Mouse (Mus musculus) lung, embryonic 14.5 days (tissue): ENCODE measurements around the gene Epor. TPM values are rescaled to one million over a fixed set of nuclear protein-coding genes. Genes with fewer than 3 reads are reported as not detected.
A peak's percentile ranks its signal among the peaks of the same experiment; 100 is the strongest.

Source experiments
- ATAC-seq: fragments of 200-750 bp; cut with Nextera tagmentation; 2 replicates; pipeline ENCODE4 v1.8.0; 2017; ENCODE audit warnings: mild to moderate bottlenecking, moderate TSS enrichment, moderate library complexity; ENCODE audit not compliant: insufficient read depth
- DNase-seq: peaks from one replicate; pipeline ENCODE4 v3.0.0-alpha.2; 2015
- H3K27ac ChIP-seq: fragments of 300-500 bp; sonication (generic); 2 replicates; pipeline ENCODE4 v1.5.1; 2014; ENCODE audit warnings: low read depth, mild to moderate bottlenecking, moderate library complexity
- H3K27me3 ChIP-seq: fragments of 300-500 bp; sonication (generic); 2 replicates; pipeline ENCODE4 v1.6.1; 2014; ENCODE audit warnings: low read length, control low read depth; ENCODE audit not compliant: insufficient read depth
- H3K36me3 ChIP-seq: fragments of 300-500 bp; sonication (generic); 2 replicates; pipeline ENCODE4 v1.6.1; 2014; ENCODE audit warnings: control low read depth; ENCODE audit not compliant: insufficient read depth
- H3K4me1 ChIP-seq: fragments of 300-500 bp; sonication (generic); 2 replicates; pipeline ENCODE4 v1.6.1; 2014; ENCODE audit warnings: antibody characterized with exemption, control low read depth; ENCODE audit not compliant: insufficient read depth
- H3K4me2 ChIP-seq: fragments of 300-500 bp; sonication (generic); 2 replicates; pipeline ENCODE4 v1.6.1; 2014; ENCODE audit warnings: mild to moderate bottlenecking
- H3K4me3 ChIP-seq: fragments of 300-500 bp; sonication (generic); 2 replicates; pipeline ENCODE4 v1.5.1; 2014; ENCODE audit warnings: low read depth, low read length
- H3K9ac ChIP-seq: fragments of 300-500 bp; sonication (generic); 2 replicates; pipeline ENCODE4 v1.6.1; 2014
- H3K9me3 ChIP-seq: fragments of 300-500 bp; sonication (generic); 2 replicates; pipeline ENCODE4 v1.6.1; 2016; ENCODE audit warnings: low read depth, low read length, control low read depth
- CTCF ChIP-seq: IDR thresholded peaks from 2 replicates; pipeline ENCODE4 v1.5.1; 2016; ENCODE audit warnings: antibody characterized with exemption, low read depth
- WGBS: fragments of 180-500 bp; shearing (Covaris S2); extraction: QIAGEN DNeasy Blood & Tissue Kit; methylation state at CpG from one replicate; pipeline ENCODE4 v1.1.7; 2014; 5-methylcytosine and 5-hydroxymethylcytosine counted together
- polyA plus RNA-seq: library from polyadenylated mRNA; unstranded; fragments of >200 nt; fragmentation: Nextera tagmentation; extraction: Ambion mirVana; gene quantifications from 2 replicates; pipeline ENCODE4 v1.2.1, GENCODE M21; 2014

Epor gene
- polyA plus RNA-seq, 1 experiment from 2014 or later: 6.4 TPM

DNA sequence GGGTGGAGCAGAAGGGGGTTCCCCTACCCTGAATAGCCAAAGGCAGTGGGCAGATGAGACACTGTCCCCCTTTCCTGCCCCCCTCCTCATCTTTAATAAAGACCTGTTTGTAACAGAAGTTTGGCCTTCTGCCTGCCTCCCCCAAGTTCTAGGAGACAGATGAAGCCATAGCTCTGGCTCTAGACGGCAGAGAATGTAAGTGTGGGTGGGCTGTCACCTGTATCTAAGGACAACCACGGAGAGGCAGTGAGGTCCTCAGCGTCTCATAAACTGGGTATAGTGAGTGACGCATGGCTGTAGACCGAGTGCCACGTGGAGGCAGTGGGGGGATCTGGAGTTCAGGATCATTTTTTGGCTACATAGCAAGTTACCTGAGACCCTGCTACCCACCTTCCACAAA, 14.5 kb downstream of the Epor start:
- no peak overlapping the region for H3K9ac ChIP-seq
- no peaks in the 10 kb centered on the region for H3K9me3 ChIP-seq
- DNase-seq: no peak
- H3K36me3 ChIP-seq: no peaks in the 10 kb centered on the region
- no peak for TF ChIP-seq CTCF
- no peaks in the 10 kb centered on the region for H3K4me1 ChIP-seq
- no peak for ATAC-seq
- WGBS: 63% methylated on average over 6 of the region's 6 CpGs
- H3K4me3 ChIP-seq: no peak overlapping the region
- no peak overlapping the region for H3K4me2 ChIP-seq
- no peak overlapping the region for H3K27ac ChIP-seq
- no peaks in the 10 kb centered on the region for H3K27me3 ChIP-seq

DNA sequence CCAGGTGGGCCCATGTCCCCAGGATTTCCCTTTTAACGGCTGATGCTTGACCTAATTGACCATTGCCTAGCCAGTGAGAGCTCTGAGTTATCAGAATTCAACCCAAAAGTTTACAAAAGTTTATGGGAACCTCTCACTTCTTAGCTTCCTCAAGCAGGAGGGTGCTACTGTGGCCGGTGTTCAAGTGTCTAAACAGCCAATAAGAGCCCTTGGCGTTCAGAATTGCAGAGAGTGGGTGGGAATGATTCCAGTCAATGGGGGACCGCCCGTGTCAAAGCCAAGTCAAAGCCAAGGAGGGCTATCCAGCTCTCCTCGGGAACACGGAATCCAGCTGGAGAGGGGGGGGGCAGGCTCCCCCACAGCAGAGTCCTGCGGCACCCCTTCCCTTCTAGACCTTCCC, 15.2 kb downstream of the Epor start:
- no peak for ATAC-seq
- TF ChIP-seq CTCF: no peak
- 47% methylated on average over 8 of the region's 8 CpGs for WGBS

DNA sequence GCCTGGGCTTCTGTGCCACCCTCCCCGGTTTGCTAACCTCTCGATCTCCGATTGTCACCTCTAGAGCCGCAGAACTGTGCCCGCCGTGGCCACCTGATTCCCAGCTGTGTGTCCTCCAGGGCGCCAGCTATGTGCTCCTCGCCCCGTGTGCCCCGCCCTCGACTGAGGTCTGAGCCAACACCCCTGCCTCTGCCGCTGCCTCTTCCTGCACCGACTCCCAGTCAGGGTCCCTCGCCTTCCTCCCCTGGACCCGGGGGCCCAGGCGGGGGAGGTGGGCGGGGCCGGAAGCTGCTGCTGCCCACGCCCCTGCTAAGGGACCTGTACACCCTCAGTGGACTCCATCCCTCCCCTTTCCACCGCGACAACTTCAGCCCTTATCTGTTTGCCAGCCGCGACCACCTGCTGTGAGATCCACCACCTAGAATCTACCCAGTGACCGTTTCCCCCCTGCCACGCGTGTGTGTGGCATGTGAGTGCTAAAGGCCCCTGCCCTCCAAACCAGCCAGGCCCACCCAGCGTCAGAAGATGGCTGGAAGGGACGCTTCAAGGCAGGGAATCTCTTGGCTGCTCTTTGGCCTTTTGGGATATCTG, 15.7 kb downstream of the Epor start:
- ATAC-seq (no peak), DNase-seq (no peak)
- no peaks in the 10 kb centered on the region for H3K9me3 ChIP-seq
- H3K36me3 ChIP-seq: no peaks in the 10 kb centered on the region
- no peak overlapping the region for H3K27ac ChIP-seq
- H3K4me3 ChIP-seq: no peak overlapping the region
- H3K27me3 ChIP-seq: no peaks in the 10 kb centered on the region
- 6% methylated on average over 28 of the region's 28 CpGs for WGBS
- H3K4me1 ChIP-seq: no peaks in the 10 kb centered on the region
- H3K9ac ChIP-seq: no peak overlapping the region
- TF ChIP-seq CTCF: no peak
- H3K4me2 ChIP-seq: no peak overlapping the region

More for the DNA sequence above, 15.2 kb downstream of the Epor start:
- H3K36me3 ChIP-seq: no peaks in the 10 kb centered on the region
- H3K4me3 ChIP-seq: no peak overlapping the region
- H3K27ac ChIP-seq: no peak overlapping the region
- DNase-seq: no peak
- H3K9ac ChIP-seq: no peak overlapping the region
- no peaks in the 10 kb centered on the region for H3K27me3 ChIP-seq
- H3K4me2 ChIP-seq: no peak overlapping the region
- no peaks in the 10 kb centered on the region for H3K9me3 ChIP-seq
- H3K4me1 ChIP-seq: no peaks in the 10 kb centered on the region

DNA sequence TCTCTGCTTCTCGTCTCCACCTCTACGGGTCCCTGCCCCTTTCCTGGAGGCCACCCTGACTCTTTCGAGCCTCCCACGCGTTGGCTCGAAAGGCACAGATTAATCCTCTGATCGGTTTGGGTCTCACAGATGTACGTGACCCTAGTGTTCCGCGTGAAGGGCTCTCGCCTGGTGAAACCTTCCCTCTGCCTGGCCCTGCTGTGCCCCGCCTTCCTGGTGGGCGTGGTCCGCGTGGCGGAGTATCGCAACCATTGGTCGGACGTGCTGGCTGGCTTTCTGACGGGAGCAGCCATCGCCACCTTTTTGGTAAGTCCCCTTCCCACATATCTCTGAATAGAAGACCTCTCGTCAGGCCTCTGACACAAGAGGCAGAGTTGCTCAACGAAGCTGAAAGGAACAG, 19.0 kb downstream of the Epor start:
- ATAC-seq (no peak), DNase-seq (peak; percentile 36)
- no peak overlapping the region for H3K4me2 ChIP-seq

DNA sequence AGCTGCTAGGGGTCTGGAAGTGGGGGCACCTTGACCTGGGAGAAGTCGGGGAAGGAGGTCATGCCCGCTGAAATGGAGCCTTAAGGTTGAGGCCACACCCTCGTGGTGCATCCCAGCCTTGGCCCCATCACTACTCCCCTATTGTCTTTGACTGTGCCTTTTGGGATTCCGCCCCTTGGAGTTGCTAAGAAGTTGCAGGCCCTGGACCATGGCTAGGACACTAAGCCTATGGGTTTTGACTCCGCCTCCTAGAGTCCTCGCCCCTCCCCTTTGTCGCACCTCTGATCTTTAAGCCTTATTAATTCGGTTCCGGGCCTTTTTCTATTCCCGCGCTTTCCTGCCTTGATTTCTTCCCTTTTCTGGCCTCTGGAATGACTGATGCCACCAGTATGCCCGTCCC, 19.7 kb downstream of the Epor start:
- H3K27me3 ChIP-seq: no peaks in the 10 kb centered on the region
- H3K9ac ChIP-seq: no peak overlapping the region
- no peaks in the 10 kb centered on the region for H3K36me3 ChIP-seq
- no peak overlapping the region for H3K27ac ChIP-seq
- ATAC-seq (no peak), DNase-seq (no peak)
- no peak overlapping the region for H3K4me3 ChIP-seq
- 39% methylated on average over 12 of the region's 12 CpGs for WGBS
- H3K4me1 ChIP-seq: no peaks in the 10 kb centered on the region
- H3K4me2 ChIP-seq: no peak overlapping the region
- TF ChIP-seq CTCF: no peak
- H3K9me3 ChIP-seq: no peaks in the 10 kb centered on the region

More for the DNA sequence above, 19.0 kb downstream of the Epor start:
- H3K9ac ChIP-seq: no peak overlapping the region
- no peaks in the 10 kb centered on the region for H3K36me3 ChIP-seq
- H3K27ac ChIP-seq: no peak overlapping the region
- H3K9me3 ChIP-seq: no peaks in the 10 kb centered on the region
- no peak overlapping the region for H3K4me3 ChIP-seq
- WGBS: 11% methylated on average over 23 of the region's 23 CpGs
- H3K4me1 ChIP-seq: no peaks in the 10 kb centered on the region
- no peak for TF ChIP-seq CTCF
- no peaks in the 10 kb centered on the region for H3K27me3 ChIP-seq

DNA sequence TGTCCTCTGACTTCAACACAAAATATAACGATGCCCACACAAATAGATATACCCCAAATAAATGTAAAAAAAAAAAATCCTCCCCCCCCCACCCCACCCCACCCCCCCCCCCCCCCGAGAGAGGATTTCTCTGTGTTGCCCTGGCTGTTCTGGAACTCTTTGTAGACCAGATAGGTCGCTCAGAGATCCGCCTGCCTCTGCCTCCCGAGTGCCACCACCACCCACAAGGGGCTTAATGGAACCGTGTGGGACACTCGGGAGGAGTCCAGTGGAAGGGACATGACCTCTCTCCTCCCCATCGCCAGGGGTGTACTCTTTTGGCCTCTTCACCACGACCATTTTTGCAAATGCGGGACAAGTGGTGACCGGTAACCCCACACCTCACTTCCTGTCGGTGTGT, 20.3 kb downstream of the Epor start:
- no peak overlapping the region for H3K9ac ChIP-seq
- 70% methylated on average over 12 of the region's 12 CpGs for WGBS
- TF ChIP-seq CTCF: no peak
- H3K27ac ChIP-seq: no peak overlapping the region
- no peak for DNase-seq
- H3K9me3 ChIP-seq: no peaks in the 10 kb centered on the region
- no peaks in the 10 kb centered on the region for H3K36me3 ChIP-seq
- H3K4me3 ChIP-seq: no peak overlapping the region
- no peak overlapping the region for H3K4me2 ChIP-seq
- H3K27me3 ChIP-seq: no peaks in the 10 kb centered on the region
- ATAC-seq: no peak
- H3K4me1 ChIP-seq: no peaks in the 10 kb centered on the region

DNA sequence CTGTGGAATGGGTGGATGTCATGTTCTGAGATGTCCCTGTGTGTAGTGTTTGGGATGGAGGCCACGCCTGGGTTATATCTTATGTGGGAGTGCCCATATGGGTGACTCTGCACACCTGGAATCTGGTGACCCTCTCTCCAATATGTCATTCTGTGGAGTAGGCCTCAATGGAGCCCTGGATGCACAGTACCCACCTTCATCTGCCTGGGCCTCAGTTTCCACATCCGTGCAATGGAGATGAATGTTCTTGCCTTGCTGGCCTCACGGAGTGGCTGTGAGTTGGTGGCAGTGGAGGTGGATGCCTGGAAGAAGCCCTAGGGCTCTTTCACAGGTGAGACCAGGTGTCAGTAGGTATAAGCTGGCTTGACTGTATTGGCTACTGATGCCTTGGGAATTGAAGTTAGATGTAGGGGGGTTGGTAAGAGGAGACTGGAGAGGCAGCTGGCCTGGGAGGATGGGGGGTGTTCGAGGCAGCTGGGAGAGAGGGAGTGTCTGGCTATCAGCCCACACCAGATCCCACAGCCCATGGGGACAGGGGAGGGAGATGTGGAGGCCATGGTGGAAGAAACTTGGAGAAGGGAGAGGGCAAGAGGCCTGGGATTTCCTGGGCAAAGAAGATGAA, 25.0 kb downstream of the Epor start:
- no peak for DNase-seq
- Histone ChIP-seq H3K4me3 (no peak overlapping the region), H3K27ac (no peak overlapping the region), H3K36me3 (no peaks in the 10 kb centered on the region), H3K9me3 (no peaks in the 10 kb centered on the region), H3K27me3 (no peaks in the 10 kb centered on the region), H3K4me1 (peaks cover 3% of the 10 kb centered on the region; the same call in 1 of the 2 replicates), H3K4me2 (no peak overlapping the region), H3K9ac (no peak overlapping the region)
- no peak for ATAC-seq
- TF ChIP-seq CTCF: no peak
- 79% methylated on average over 4 of the region's 4 CpGs for WGBS
